Mouse (Mus musculus) kidney, postnatal 4 days (tissue): ENCODE measurements around the gene Ano6.

Experiments used
- DNase-seq, 2 experiments: peaks; one replicate each; pipeline ENCODE4 v3.0.0; 2021; ENCODE audit warnings: mixed read lengths in 2 of 2

Ano6 gene

DNA sequence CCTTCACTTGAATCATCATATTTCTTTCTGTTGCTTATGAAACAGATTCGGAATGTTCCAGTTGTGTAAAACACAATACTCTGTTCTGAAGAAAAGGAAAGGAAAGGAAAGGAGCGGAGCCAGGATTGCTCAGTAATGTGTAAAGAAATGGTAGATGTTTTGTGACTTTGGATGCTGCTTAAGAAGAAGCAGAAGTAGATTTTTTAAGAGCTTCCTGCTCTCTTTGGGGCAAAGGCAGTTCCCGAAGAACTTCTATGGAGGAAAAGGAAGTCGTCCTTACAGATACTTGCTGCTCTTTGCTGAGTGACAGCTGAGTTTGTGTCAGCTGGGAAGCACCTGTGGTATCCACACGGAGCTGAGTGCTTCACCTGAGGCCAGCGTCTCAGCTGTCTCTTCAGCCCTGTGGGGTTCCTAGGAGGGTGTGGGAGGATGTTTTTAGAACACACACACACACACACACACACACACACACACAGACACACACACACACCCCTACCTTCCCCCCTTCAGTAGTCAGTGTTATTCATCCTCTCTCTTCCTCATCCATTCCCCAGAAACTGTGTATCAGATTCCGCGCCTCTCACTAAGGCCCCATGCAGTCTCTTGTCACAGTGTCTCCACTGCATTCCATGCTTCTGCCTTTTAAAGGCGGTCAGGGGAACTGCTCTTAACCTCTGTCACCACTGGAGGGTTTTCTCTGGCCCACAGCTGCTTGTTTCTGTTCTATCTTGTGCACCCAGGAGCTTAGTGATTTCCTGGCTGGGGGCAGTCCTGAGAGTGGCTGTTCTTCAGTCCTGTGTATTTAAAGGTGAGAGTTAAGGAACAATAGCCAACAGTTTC, 6.7 kb downstream of the Ano6 start:
- DNase-seq = peak in 1 of 2 experiments; percentile 26

DNA sequence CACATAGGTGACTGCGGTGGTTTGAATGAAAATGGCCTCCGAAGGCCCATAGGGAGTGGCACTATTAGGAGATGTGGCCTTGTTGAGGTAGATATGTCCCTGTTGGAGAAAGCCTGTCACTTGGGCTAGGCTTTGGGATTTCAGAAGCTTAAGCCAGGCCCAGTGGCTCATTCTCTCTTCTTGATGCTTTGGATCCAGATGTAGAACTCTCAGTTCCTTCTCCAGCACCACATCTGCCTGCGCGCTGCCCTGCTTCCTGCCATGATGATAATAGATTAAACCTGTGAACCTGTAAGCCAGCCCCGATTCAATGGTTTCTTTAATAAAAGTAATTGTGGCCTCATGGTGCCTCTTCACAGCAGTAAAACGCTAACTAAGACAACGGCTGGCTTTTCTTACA, 7.6 kb downstream of the Ano6 start:
- DNase-seq = no peak

GRCm38 (mm10) chr15:95799632-95800031, 9.0 kb downstream of the Ano6 start:
- DNase-seq = no peak

DNA sequence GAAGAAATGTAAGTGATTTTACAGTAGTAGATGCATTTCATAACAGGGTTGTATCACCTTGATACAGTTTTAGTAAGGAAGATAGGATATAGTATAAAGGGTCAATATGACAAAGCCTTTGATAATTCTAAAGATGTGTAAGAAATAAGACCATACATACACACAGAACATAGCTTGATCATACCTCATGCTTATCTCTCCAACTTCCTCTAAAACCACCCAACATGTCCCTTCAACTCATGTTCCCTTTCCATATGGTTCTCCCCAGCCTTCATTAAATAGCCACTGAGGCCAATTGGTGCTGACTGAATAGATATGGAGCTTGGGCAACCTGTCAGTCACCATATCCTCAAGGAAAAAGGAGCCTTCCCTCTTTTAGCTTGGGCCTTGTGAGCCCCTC, 9.4 kb downstream of the Ano6 start:
- no peak for DNase-seq

- no peak for DNase-seq
Measured at GRCm38 (mm10) chr15:95801261-95801979, 10.8 kb downstream of the Ano6 start.

- DNase-seq = no peak
Measured at GRCm38 (mm10) chr15:95802140-95802539, 11.5 kb downstream of the Ano6 start.

GRCm38 (mm10) chr15:95802762-95803161, 12.1 kb downstream of the Ano6 start:
- peak in 1 of 2 experiments; percentile 34 for DNase-seq

GRCm38 (mm10) chr15:95803484-95803883, 12.8 kb downstream of the Ano6 start:
- no peak for DNase-seq

GRCm38 (mm10) chr15:95804255-95804654, 13.6 kb downstream of the Ano6 start:
- DNase-seq = peak; percentile 50 to 70

DNA sequence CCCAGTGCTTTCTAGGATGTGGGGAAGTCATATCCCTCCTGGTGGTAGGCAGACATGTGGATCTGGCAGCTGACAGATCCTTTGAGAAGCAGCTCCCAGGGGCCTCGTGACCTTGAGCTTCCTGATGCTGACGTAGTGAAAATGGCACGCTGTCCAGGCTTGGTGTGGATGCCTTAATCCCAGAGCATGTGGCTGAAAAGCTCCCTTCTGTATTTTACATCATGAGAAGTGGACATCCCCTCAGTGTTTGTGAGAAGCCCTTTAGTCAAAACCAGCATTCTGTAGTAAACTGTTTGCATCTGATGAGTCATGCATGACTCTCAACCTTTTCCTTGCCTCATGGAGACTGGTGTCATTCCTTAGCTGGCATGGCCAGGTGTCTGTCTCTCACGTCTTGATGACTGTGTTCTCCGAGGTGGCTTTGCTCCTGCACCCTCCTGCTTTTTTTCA, 14.4 kb downstream of the Ano6 start:
- DNase-seq = peak; percentile 33 to 43

GRCm38 (mm10) chr15:95807908-95808307, 17.3 kb downstream of the Ano6 start:
- DNase-seq = no peak

DNA sequence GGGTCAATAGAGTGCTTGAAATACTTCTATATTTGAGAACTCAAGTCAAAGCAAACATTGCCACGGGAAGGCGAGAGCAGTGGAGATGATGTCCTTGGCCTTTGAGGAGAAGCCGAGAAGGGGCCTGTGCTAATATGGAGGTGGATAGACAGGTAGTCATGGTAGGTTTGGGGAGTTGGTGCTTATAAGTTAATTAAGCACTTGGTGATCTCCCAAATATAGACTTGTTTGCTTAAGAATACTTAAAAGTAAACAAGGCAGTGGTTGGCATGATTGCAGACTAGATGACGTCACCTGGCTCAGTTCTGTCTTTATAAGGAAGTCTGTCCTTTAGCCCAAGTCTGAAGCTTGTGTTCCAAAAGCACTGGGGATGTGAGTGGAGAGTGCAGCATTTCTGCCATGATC, 19.7 kb downstream of the Ano6 start:
- DNase-seq = no peak

- DNase-seq = no peak
Measured at GRCm38 (mm10) chr15:95812821-95813571, 22.4 kb downstream of the Ano6 start.

DNA sequence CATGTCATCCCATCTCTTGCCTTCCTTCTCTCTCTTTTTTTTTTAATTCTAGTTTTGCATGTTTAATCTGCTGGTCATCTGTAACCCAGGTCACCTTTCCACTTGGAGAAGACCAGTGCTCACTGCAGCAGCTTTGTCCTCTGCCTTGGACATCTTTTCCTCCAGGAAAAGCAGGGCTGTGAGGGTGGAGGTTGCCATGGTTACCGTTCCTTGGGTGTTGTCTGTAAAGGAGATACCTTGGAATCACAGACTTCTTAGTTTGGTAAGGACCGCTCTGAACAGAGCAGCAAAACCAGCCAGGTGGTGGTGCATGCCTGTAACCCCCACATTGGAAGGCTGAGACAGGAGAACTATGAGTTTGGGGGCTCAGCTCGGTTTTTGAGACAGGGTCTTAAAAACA, 26.9 kb downstream of the Ano6 start:
- no peak for DNase-seq

DNA sequence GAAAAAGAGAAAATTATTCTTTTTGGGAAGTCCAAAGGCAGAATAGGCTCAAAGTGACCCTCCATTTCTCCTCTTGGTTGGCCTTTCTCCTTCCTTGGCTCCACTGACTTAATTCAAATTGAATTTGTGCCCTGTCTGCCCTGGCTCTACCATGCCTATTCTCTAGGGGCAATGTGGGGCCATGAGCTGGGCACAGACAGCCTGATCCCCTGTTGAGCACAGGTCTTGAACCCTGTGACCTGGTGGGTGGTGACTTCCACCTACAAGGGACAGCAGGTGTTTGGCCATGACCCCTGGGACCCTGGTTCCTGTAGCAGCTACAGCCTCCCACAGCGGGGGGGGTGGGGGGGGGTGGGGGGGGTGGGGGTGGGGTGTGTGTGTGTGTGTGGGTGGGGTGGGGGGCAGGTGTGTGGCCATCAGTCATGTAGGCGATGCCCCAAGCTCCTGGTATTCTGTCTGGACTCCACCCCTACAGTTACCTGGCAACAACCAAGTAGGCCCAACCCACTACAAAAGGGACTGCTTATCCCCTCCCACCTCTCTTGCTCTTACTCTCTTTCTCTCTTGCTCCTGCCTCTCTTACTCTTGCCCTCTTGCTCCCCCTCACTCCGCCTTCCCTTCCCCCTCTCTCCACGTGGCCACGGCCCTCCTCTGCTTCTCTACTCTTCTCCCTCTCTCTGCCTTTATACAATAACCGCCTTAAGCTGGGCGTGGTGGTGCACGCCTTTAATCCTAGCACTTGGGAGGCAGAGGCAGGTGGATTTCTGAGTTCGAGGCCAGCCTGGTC, 28.8 kb downstream of the Ano6 start:
- no peak for DNase-seq

- DNase-seq = no peak
Measured at GRCm38 (mm10) chr15:95820142-95820541, 29.5 kb downstream of the Ano6 start.

- DNase-seq = no peak
Measured at GRCm38 (mm10) chr15:95820678-95821077, 30.0 kb downstream of the Ano6 start.

- no peak for DNase-seq
Measured at GRCm38 (mm10) chr15:95822099-95822498, 31.5 kb downstream of the Ano6 start.

GRCm38 (mm10) chr15:95823383-95824306, 33.0 kb downstream of the Ano6 start:
- DNase-seq = no peak

DNA sequence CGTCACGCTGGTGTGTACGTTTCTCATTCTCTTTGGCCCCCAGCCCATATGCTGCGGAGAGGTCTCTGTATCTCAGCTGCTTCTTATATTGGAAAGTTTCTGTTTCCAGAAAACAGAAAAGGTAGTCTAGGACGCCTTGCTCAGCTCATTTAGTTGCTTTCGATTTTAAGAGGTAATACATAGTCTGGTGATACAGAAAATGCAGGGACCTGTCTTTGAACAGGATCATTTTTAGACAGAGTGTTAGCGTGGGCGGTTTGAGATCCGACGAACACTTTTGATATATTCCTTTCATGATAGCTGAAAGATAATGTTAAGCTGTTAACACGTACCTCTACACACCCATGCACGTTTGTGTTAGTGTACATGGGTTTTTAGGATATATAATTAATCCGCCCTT, 35.9 kb downstream of the Ano6 start:
- no peak for DNase-seq

GRCm38 (mm10) chr15:95827465-95827971, 36.9 kb downstream of the Ano6 start:
- peak in 1 of 2 experiments; percentile 49 for DNase-seq
